Mouse (Mus musculus) layer of hippocampus, postnatal 25 days (tissue): Measurements from ENCODE around the gene Lrrc74b. TPM values are rescaled to one million over a fixed set of nuclear protein-coding genes. Genes with fewer than 3 reads are reported as not detected.
"Not testable (repeated sequence)": the region's sequence is repeated elsewhere in the genome, so short reads cannot be mapped to it uniquely, and the experiment has no call there.

Source experiments
- DNase-seq, 2 experiments: peaks; one replicate each; pipeline ENCODE4 v3.0.0; 2022; ENCODE audit warnings: mixed read lengths in 2 of 2, low spot score in 1 of 2; ENCODE audit errors: extremely low spot score in 1 of 2
- total RNA-seq, 2 experiments: library from RNA; stranded (reverse); gene quantifications; 2 replicates each; pipeline ENCODE4 v1.2.3; 2021

The Lrrc74b gene
- 1 to 10 TPM in 1 of 2 experiments, under 1 TPM in 1; 0.57 to 1.2 TPM for total RNA-seq

GRCm38 (mm10) chr16:17561128-17561750 lies at the start of gene Lrrc74b:
Gene Lrrc74b (minus strand): TSS chr16:17561247.
- no peak for DNase-seq

- no peak for DNase-seq
Observed at GRCm38 (mm10) chr16:17605684-17606083, 44.6 kb upstream of the Lrrc74b start.

GRCm38 (mm10) chr16:17604941-17605340 lies 43.9 kb upstream of the Lrrc74b start:
- no peak for DNase-seq

GRCm38 (mm10) chr16:17600944-17601562 lies 40.0 kb upstream of the Lrrc74b start:
- DNase-seq, result no peak

- no peak for DNase-seq
Observed at GRCm38 (mm10) chr16:17590731-17591130, 29.7 kb upstream of the Lrrc74b start.

GRCm38 (mm10) chr16:17584555-17584954 lies 23.5 kb upstream of the Lrrc74b start:
- DNase-seq, result no peak

- no peak for DNase-seq
Observed at GRCm38 (mm10) chr16:17583064-17583463, 22.0 kb upstream of the Lrrc74b start, which contains the start of gene Slc7a4. Gene Slc7a4 (minus strand): TSS chr16:17583214.

- DNase-seq, result no peak
Observed at GRCm38 (mm10) chr16:17576825-17577215, 15.8 kb upstream of the Lrrc74b start.

- DNase-seq, result peak; percentile 67 to 71
Observed at GRCm38 (mm10) chr16:17575870-17576824, 15.1 kb upstream of the Lrrc74b start.

- no peak for DNase-seq
Observed at GRCm38 (mm10) chr16:17566186-17566585, 5.1 kb upstream of the Lrrc74b start.

- DNase-seq, result no peak
Observed at GRCm38 (mm10) chr16:17564771-17565170, 3.7 kb upstream of the Lrrc74b start.

GRCm38 (mm10) chr16:17564221-17564620 lies 3.2 kb upstream of the Lrrc74b start:
- no peak for DNase-seq

- no peak for DNase-seq
Observed at GRCm38 (mm10) chr16:17563580-17563979, 2.5 kb upstream of the Lrrc74b start.

- no peak for DNase-seq
Observed at GRCm38 (mm10) chr16:17561751-17562208, 733 bp upstream of the Lrrc74b start, which contains the start of gene P2rx6. Gene P2rx6 (plus strand): TSS chr16:17561885.

- DNase-seq, result no peak
Observed at GRCm38 (mm10) chr16:17559396-17560027, 1.5 kb downstream of the Lrrc74b start.

- no peak for DNase-seq
Observed at GRCm38 (mm10) chr16:17558811-17559210, 2.2 kb downstream of the Lrrc74b start.

GRCm38 (mm10) chr16:17557947-17558480 lies 3.0 kb downstream of the Lrrc74b start:
- peak; percentile 68 to 83 for DNase-seq

- no peak for DNase-seq
Observed at GRCm38 (mm10) chr16:17556907-17557306, 4.1 kb downstream of the Lrrc74b start.

- no peak for DNase-seq
Observed at GRCm38 (mm10) chr16:17556180-17556579, 4.9 kb downstream of the Lrrc74b start.

- not testable (repeated sequence) for DNase-seq
Observed at GRCm38 (mm10) chr16:17554702-17555101, 6.3 kb downstream of the Lrrc74b start.
